Mouse (Mus musculus) frontal cortex, postnatal 25 days (tissue): ENCODE data around the gene Grin1.

Experiments used
- DNase-seq, 2 experiments: peaks; one replicate each; pipeline ENCODE4 v3.0.0; 2022; ENCODE audit warnings: low spot score in 2 of 2

The Grin1 gene

GRCm38 (mm10) chr2:25287927-25288649, 30.9 kb downstream of the Grin1 start, which contains the start of gene Tmem210:
Gene Tmem210, plus strand, starts transcription at chr2:25288145.
- DNase-seq = no peak

- DNase-seq = no peak
Measured at GRCm38 (mm10) chr2:25286837-25287636, 31.9 kb downstream of the Grin1 start.

GRCm38 (mm10) chr2:25286314-25286713, 32.7 kb downstream of the Grin1 start:
- DNase-seq = no peak

GRCm38 (mm10) chr2:25285551-25285950, 33.4 kb downstream of the Grin1 start:
- DNase-seq = no peak

- peak in 1 of 2 experiments; percentile 70 for DNase-seq
Measured at GRCm38 (mm10) chr2:25278928-25279882, 39.8 kb downstream of the Grin1 start.

- DNase-seq = no peak
Measured at GRCm38 (mm10) chr2:25273010-25273409, 46.0 kb downstream of the Grin1 start.

GRCm38 (mm10) chr2:25272515-25272914, 46.5 kb downstream of the Grin1 start:
- no peak for DNase-seq

- DNase-seq = peak; percentile 96 to 97
Measured at GRCm38 (mm10) chr2:25271827-25272511, 47.0 kb downstream of the Grin1 start, which contains the start of the genes Ssna1 and Anapc2. Gene Ssna1, minus strand, starts transcription at chr2:25272438. Gene Anapc2, plus strand, starts transcription at chr2:25272478.

- no peak for DNase-seq
Measured at GRCm38 (mm10) chr2:25267746-25268309, 51.2 kb downstream of the Grin1 start.

GRCm38 (mm10) chr2:25267241-25267640, 51.7 kb downstream of the Grin1 start:
- no peak for DNase-seq

GRCm38 (mm10) chr2:25266720-25267119, 52.3 kb downstream of the Grin1 start:
- no peak for DNase-seq

GRCm38 (mm10) chr2:25265897-25266656, 52.9 kb downstream of the Grin1 start:
- DNase-seq = no peak

GRCm38 (mm10) chr2:25264851-25265250, 54.1 kb downstream of the Grin1 start:
- DNase-seq = no peak

GRCm38 (mm10) chr2:25264286-25264660, 54.7 kb downstream of the Grin1 start:
- no peak for DNase-seq

- no peak for DNase-seq
Measured at GRCm38 (mm10) chr2:25263623-25264285, 55.2 kb downstream of the Grin1 start.

GRCm38 (mm10) chr2:25262795-25263622, 56.0 kb downstream of the Grin1 start:
- no peak for DNase-seq

- DNase-seq = peak; percentile 74 to 88
Measured at GRCm38 (mm10) chr2:25262291-25262767, 56.7 kb downstream of the Grin1 start, which contains the start of gene Tprn. Gene Tprn, plus strand, starts transcription at chr2:25262618.

- no peak for DNase-seq
Measured at GRCm38 (mm10) chr2:25261870-25262269, 57.1 kb downstream of the Grin1 start.
